Mouse (Mus musculus): ENCODE measurements around the gene Olfr618. TPM values are rescaled to one million over a fixed set of nuclear protein-coding genes. Genes with fewer than 3 reads are reported as not detected.

Gene Olfr618
- not detected for polyA plus RNA-seq (2017; shearing (Covaris generic))

DNA sequence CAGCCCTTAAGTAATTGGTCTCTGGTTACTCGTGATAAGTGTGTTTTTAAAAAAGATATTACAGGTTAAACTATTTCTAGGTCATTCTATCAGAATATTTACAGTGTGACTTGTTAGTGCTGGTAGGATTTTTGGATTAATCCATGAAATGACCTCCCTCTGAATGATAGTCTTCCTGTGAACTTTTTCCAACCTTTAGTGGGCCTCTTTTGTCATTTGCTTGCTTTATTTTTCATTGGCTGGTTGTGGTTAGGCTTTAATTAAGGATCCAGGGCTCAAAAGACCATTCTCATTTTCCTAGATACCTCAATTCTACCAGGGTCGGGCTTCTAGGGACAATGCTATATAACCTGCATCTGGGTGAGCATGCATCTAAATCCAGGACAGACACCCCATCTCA lies at the start of gene Olfr618:
TSS of gene Olfr618 (plus strand) at position 301 of the 400 bp plus-strand sequence.

DNA sequence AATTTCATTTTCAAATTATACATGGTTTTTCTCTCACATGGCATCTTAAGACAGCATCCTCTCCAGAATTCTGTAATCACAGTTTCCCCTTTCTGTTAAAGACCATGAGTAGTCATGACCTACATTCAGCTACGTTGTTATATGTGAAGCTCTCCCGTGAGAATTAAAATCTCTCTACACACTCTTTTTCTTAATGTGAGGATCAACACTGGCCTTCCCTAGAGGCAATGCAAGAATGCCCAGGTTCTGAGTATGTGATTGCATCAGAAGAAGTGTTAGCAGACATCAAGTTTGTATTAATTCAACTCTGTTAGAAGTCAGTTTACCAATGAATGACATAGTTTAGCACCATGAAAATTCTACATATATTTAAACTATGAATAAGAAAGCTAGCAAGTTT lies 47.3 kb upstream of the Olfr618 start, which contains the start of gene Olfr612:
TSS of gene Olfr612 (minus strand) at position 101 of the 400 bp plus-strand sequence.

DNA sequence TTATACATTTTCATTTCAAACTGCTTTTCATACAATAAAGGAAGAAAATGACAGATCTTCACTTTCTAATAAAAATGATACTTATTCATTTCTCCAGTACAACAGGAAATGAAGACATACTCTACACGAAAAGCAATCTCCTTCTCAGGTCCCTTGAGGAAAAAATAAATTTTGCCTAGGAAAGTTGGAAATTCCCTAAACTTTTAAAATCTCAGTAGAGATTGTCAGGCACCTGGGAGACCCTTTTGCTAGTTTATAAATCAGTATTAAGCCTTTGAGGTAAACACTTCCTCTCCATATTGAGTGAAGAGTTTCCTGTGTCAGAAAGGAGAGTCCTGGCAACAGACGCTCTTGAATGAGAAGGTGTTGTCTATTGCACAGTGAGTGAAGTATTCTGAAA lies 42.1 kb upstream of the Olfr618 start, which contains the start of gene Olfr613:
TSS of gene Olfr613 (plus strand) at position 301 of the 400 bp plus-strand sequence.

DNA sequence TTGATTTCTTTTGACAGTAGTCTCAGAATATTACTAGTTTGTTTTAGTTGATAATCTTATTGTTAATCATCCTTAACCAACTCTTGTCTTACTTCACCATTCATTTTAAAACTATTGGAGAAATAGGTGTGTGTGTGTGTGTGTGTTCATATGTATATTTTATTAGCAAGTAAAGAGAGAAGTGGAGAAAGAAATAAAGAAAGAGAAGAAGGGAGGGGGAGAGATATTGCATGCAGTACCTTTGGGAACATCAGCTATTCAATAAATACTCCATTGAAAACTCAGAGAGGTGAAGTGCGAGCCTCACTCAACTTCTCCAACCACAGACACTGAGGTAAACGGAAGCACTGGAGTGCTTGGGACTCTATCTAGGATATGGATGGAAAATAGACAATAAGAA lies 34.1 kb upstream of the Olfr618 start, which contains the start of gene Olfr615:
TSS of gene Olfr615 (plus strand) at position 301 of the 400 bp plus-strand sequence.

DNA sequence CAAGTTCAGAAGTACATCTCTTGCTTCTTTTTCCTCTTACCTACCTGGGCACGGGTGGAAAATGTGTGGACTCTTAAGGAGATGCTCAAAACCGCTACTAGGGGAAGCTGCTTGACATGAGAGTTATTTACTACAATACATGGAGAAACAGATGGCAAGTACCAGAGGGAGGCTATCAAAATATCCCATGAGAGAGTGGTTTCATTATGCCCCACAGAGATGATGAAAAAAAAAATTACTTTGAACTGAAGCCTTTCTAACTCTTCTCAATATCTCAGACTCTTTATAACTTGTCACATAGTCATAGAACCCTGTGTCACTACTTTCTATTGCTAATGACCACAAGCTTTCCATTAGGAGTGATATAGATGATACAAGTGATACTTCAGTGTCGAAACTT lies 20.9 kb upstream of the Olfr618 start, which contains the start of gene Olfr616:
TSS of gene Olfr616 (minus strand) at position 101 of the 400 bp plus-strand sequence.

DNA sequence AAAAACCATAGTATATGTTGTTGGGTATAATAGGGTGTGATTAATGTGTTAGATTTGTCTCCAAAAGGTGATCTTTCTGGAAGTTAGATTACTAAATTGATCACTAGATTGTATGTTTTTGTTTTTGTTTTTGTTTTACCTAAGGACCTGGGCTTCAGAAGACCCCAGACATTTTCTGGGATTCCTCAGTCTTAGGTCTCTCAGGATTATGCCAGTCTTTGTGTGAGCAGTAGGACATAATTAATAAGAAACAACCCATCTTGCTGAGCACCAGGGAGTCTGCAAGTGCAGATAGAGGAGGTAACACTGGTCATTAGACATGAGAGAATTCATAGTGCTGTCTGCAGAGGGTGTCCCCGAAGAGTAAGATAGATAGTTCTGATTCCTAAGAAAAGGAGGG lies 17.1 kb upstream of the Olfr618 start, which contains the start of gene Olfr617:
TSS of gene Olfr617 (plus strand) at position 301 of the 400 bp plus-strand sequence.

DNA sequence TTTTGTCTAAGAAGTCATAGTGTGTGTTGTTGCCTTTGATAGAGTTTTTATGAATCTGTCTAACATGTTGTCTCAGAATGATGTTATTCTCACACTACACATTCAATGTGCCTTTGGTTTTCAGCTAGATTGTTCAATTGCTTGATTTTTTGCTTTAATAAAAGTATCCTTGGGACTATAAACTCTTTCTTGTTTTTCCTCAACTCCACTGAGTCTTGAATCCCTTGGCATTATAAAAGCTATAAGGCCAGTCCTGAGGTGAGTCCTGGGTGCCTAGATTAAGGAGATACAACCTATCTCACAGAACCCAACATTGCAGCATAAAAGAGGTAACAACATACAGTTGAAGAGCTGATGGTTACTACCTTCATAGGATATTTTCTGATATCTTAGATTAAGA lies 10.4 kb downstream of the Olfr618 start, which contains the start of gene Olfr619:
TSS of gene Olfr619 (plus strand) at position 301 of the 400 bp plus-strand sequence.

DNA sequence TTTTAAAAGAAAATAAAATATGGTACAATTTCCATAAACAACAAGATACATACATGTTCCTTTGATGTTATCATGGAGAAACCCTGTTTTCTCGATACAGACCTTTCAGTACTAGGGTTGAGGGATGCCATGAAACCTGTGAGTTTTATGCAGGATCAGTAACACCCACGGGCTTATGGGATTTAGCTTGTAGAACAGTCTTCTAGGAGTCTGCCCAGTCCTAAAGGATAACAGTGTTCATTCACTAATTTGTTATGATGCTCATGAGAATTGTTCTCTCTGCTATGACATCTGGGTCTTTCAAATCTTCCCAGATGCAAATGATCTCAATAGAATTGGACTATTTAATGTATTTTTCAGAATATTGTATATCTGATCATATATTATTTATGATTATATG lies 22.5 kb downstream of the Olfr618 start, which contains the start of gene Olfr620:
TSS of gene Olfr620 (minus strand) at position 101 of the 400 bp plus-strand sequence.

DNA sequence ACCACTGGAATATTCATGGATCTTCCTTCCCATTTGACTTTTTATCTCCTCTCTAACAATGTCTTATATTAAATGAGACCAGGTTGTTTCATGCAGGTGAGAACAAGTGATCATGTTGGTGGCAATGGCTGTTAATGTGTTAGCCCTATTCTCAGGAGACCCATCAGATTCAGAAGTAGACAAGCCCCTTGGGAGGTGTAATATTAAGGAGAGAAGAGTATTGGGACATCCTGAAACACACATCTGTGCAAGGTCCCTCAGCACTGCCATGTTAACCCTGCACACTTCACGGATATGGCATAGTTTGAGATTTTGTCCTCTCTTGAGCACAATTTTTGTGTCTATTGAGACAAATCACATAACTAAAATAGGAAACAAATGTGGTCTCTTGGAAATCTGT lies 52.7 kb downstream of the Olfr618 start, which contains the start of gene Olfr622:
TSS of gene Olfr622 (minus strand) at position 101 of the 400 bp plus-strand sequence.

Other genes with a start within 250 kb of the Olfr618 start
- gene Olfr600, start 240.4 kb upstream of the Olfr618 start, polyA plus RNA-seq (2017; shearing (Covaris generic)), result not detected
- not detected for gene Olfr601, start 227.4 kb upstream of the Olfr618 start, polyA plus RNA-seq (2017; shearing (Covaris generic))
- gene Olfr603, start 203.9 kb upstream of the Olfr618 start, polyA plus RNA-seq (2017; shearing (Covaris generic)), result not detected
- gene Usp17lc, start 175.0 kb upstream of the Olfr618 start, polyA plus RNA-seq (2017; shearing (Covaris generic)), result under 1 TPM in 1 of 2 experiments, not detected in 1; 0.25 TPM
- gene Olfr605, start 144.7 kb upstream of the Olfr618 start, polyA plus RNA-seq (2017; shearing (Covaris generic)), result not detected
- gene Olfr606, start 141.1 kb upstream of the Olfr618 start, polyA plus RNA-seq (2017; shearing (Covaris generic)), result under 1 TPM in 1 of 2 experiments, not detected in 1; 0.07 TPM
- under 1 TPM in 1 of 2 experiments, not detected in 1; 0.05 TPM for gene Olfr607, start 126.0 kb upstream of the Olfr618 start, polyA plus RNA-seq (2017; shearing (Covaris generic))
- not detected for gene Olfr608, start 120.2 kb upstream of the Olfr618 start, polyA plus RNA-seq (2017; shearing (Covaris generic))
- under 1 TPM in 1 of 2 experiments, not detected in 1; 0.17 TPM for gene Olfr609, start 92.0 kb upstream of the Olfr618 start, polyA plus RNA-seq (2017; shearing (Covaris generic))
- gene Olfr610, start 78.0 kb upstream of the Olfr618 start, polyA plus RNA-seq (2017; shearing (Covaris generic)), result not detected
- gene Olfr611, start 69.3 kb upstream of the Olfr618 start, polyA plus RNA-seq (2017; shearing (Covaris generic)), result not detected
- gene Olfr612, start 47.4 kb upstream of the Olfr618 start, polyA plus RNA-seq (2017; shearing (Covaris generic)), result not detected
- not detected for gene Olfr613, start 42.0 kb upstream of the Olfr618 start, polyA plus RNA-seq (2017; shearing (Covaris generic))
- under 1 TPM in 1 of 2 experiments, not detected in 1; 0.28 TPM for gene Olfr615, start 34.0 kb upstream of the Olfr618 start, polyA plus RNA-seq (2017; shearing (Covaris generic))
- gene Olfr616, start 21.0 kb upstream of the Olfr618 start, polyA plus RNA-seq (2017; shearing (Covaris generic)), result under 1 TPM in 1 of 2 experiments, not detected in 1; 0.11 TPM
- not detected for gene Olfr617, start 17.0 kb upstream of the Olfr618 start, polyA plus RNA-seq (2017; shearing (Covaris generic))
- not detected for gene Olfr619, start 10.5 kb downstream of the Olfr618 start, polyA plus RNA-seq (2017; shearing (Covaris generic))
- gene Olfr620, start 22.4 kb downstream of the Olfr618 start, polyA plus RNA-seq (2017; shearing (Covaris generic)), result under 1 TPM; 0.06 to 0.15 TPM
- gene Olfr622, start 52.6 kb downstream of the Olfr618 start, polyA plus RNA-seq (2017; shearing (Covaris generic)), result not detected
- gene Olfr623, start 73.6 kb downstream of the Olfr618 start, polyA plus RNA-seq (2017; shearing (Covaris generic)), result under 1 TPM in 1 of 2 experiments, not detected in 1; 0.16 TPM
- gene Olfr624, start 81.1 kb downstream of the Olfr618 start, polyA plus RNA-seq (2017; shearing (Covaris generic)), result under 1 TPM in 1 of 2 experiments, not detected in 1; 0.06 TPM
- not detected for gene Olfr625-ps1, start 92.6 kb downstream of the Olfr618 start, polyA plus RNA-seq (2017; shearing (Covaris generic))
- gene Olfr243, start 124.6 kb downstream of the Olfr618 start, polyA plus RNA-seq (2017; shearing (Covaris generic)), result under 1 TPM in 1 of 2 experiments, not detected in 1; 0.41 TPM
- not detected for gene Olfr628, start 140.3 kb downstream of the Olfr618 start, polyA plus RNA-seq (2017; shearing (Covaris generic))
- not detected for gene Olfr629, start 154.8 kb downstream of the Olfr618 start, polyA plus RNA-seq (2017; shearing (Covaris generic))
- gene Olfr630, start 167.2 kb downstream of the Olfr618 start, polyA plus RNA-seq (2017; shearing (Covaris generic)), result not detected
- not detected for gene Olfr69, start 181.5 kb downstream of the Olfr618 start, polyA plus RNA-seq (2017; shearing (Covaris generic))
- not detected for gene Olfr68, start 189.6 kb downstream of the Olfr618 start, polyA plus RNA-seq (2017; shearing (Covaris generic))
- not detected for gene Olfr67, start 201.7 kb downstream of the Olfr618 start, polyA plus RNA-seq (2017; shearing (Covaris generic))
- gene Hbb-bt, start 223.9 kb downstream of the Olfr618 start, polyA plus RNA-seq (2017; shearing (Covaris generic)), result 10 to 100 TPM; 63.1 to 67.8 TPM
- gene Hbb-bs, start 238.0 kb downstream of the Olfr618 start, polyA plus RNA-seq (2017; shearing (Covaris generic)), result 100 to 1,000 TPM; 302 to 371 TPM

All from activated CD4-positive, CD25-positive, alpha-beta regulatory T cell (primary cell).